Mouse (Mus musculus) megakaryocyte, embryonic 14.5 days (primary cell): ENCODE measurements around the gene Cacna1d.

Source experiments
- FLI1 ChIP-seq: IDR thresholded peaks from 2 replicates; pipeline ENCODE4 v1.6.1; 2012; ENCODE audit warnings: low read length, inconsistent platforms, mixed read lengths
- GATA1 ChIP-seq: IDR thresholded peaks from 3 replicates; pipeline ENCODE4 v1.6.1; 2012; ENCODE audit warnings: mixed read lengths, low read length, inconsistent platforms, borderline replicate concordance

DNA sequence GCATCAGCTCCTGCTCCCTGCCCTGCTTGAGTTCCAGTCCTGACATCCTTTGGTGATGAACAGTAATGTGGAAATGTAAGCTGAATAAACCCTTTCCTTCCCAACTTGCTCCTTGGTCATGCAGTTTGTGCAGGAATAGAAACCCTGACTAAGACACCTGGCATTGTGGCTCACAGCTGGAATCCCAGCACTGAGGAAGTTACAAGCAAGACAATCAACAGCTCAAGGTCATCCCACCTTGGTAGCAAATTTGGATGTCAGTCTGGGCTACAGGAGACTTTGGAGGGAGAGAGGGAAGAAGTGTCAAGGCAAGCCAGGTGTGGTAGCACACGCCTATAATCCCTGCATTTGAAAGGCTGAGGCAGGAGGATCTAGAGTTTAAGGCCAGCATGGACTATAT, 159.4 kb downstream of the Cacna1d start:
- no peak for TF ChIP-seq GATA1
- no peak for TF ChIP-seq FLI1
